Mouse (Mus musculus) embryonic facial prominence, embryonic 15.5 days (tissue): ENCODE data around the gene Palm3. TPM values are rescaled to one million over a fixed set of nuclear protein-coding genes. Genes with fewer than 3 reads are reported as not detected.

ENCODE experiments used
- ATAC-seq: fragments of 200-750 bp; cut with Nextera tagmentation; 2 replicates; pipeline ENCODE4 v1.8.0; 2017; ENCODE audit warnings: low read depth, moderate TSS enrichment; ENCODE audit not compliant: insufficient number of reproducible peaks, low FRiP score, low TSS enrichment
- H3K27ac ChIP-seq: fragments of 300-500 bp; sonication (generic); replicated peaks from 2 replicates; pipeline ENCODE4 v1.5.1; 2015; ENCODE audit warnings: mild to moderate bottlenecking, inconsistent platforms
- H3K27me3 ChIP-seq: fragments of 300-500 bp; sonication (generic); 2 replicates; pipeline ENCODE4 v1.6.1; 2015; ENCODE audit warnings: inconsistent platforms
- H3K36me3 ChIP-seq: fragments of 300-500 bp; sonication (generic); 2 replicates; pipeline ENCODE4 v1.6.1; 2015; ENCODE audit warnings: mild to moderate bottlenecking, inconsistent platforms
- H3K4me1 ChIP-seq: fragments of 300-500 bp; sonication (generic); 2 replicates; pipeline ENCODE4 v1.6.1; 2015; ENCODE audit warnings: inconsistent platforms
- H3K4me2 ChIP-seq: fragments of 300-500 bp; sonication (generic); replicated peaks from 2 replicates; pipeline ENCODE4 v1.6.1; 2015; ENCODE audit warnings: mild to moderate bottlenecking, inconsistent platforms
- H3K4me3 ChIP-seq: fragments of 300-500 bp; sonication (generic); replicated peaks from 2 replicates; pipeline ENCODE4 v1.5.1; 2015; ENCODE audit warnings: mild to moderate bottlenecking, inconsistent platforms
- H3K9ac ChIP-seq: fragments of 300-500 bp; sonication (generic); 2 replicates; pipeline ENCODE4 v1.6.1; 2015; ENCODE audit warnings: inconsistent platforms
- H3K9me3 ChIP-seq: fragments of 300-500 bp; sonication (generic); replicated peaks from 2 replicates; pipeline ENCODE4 v1.6.1; 2016; ENCODE audit warnings: inconsistent platforms
- WGBS: fragments of 180-500 bp; shearing (Covaris S2); methylation state at CpG from one replicate; pipeline ENCODE4 v1.1.7; 2015; 5-methylcytosine and 5-hydroxymethylcytosine counted together
- polyA plus RNA-seq: library from polyadenylated mRNA; unstranded; fragments of >200 nt; fragmentation: Nextera tagmentation; extraction: Ambion mirVana; gene quantifications from 2 replicates; pipeline ENCODE4 v1.2.1, GENCODE M21; 2015

Palm3 gene
- polyA plus RNA-seq, 1 experiment from 2014 or later = 6.5 TPM

- ATAC-seq = peak; percentile 48
- Histone ChIP-seq H3K9ac (peak overlapping the region; percentile 35), H3K27ac (no peak overlapping the region), H3K4me3 (peak overlapping the region; percentile 54), H3K4me2 (peak overlapping the region; percentile 99), H3K27me3 (peaks cover 41% of the 10 kb centered on the region), H3K9me3 (no peaks in the 10 kb centered on the region), H3K4me1 (peaks cover 32% of the 10 kb centered on the region), H3K36me3 (no peaks in the 10 kb centered on the region)
- WGBS = under 1% methylated on average over 75 of the region's 83 CpGs
Observed at GRCm38 (mm10) chr8:84010625-84011611, 10.4 kb upstream of the Palm3 start.

GRCm38 (mm10) chr8:84011705-84012498 is 9.4 kb upstream of the Palm3 start, which contains the start of gene 2210011C24Rik:
Gene 2210011C24Rik, minus strand, starts transcription at chr8:84012171.
- peak within 1 kb of the TSS; percentile 35 for H3K9ac ChIP-seq
- no peaks in the 10 kb centered on the region for H3K9me3 ChIP-seq
- H3K4me2 ChIP-seq = peak within 1 kb of the TSS; percentile 99
- H3K36me3 ChIP-seq = no peaks in the 10 kb centered on the region
- H3K27ac ChIP-seq = no peak within 1 kb of the TSS
- peak within 1 kb of the TSS; percentile 54 for H3K4me3 ChIP-seq
- H3K4me1 ChIP-seq = peaks cover 32% of the 10 kb centered on the region
- peaks cover 41% of the 10 kb centered on the region for H3K27me3 ChIP-seq
- WGBS = 1% methylated on average over 44 of the region's 45 CpGs
- no peak for ATAC-seq

GRCm38 (mm10) chr8:84012499-84013165 is 8.6 kb upstream of the Palm3 start:
- Histone ChIP-seq H3K27me3 (peaks cover 41% of the 10 kb centered on the region), H3K9ac (no peak overlapping the region), H3K9me3 (no peaks in the 10 kb centered on the region), H3K4me1 (peaks cover 32% of the 10 kb centered on the region), H3K4me2 (peak overlapping the region; percentile 99), H3K27ac (no peak overlapping the region), H3K36me3 (no peaks in the 10 kb centered on the region), H3K4me3 (peak overlapping the region; percentile 54)
- WGBS = 7% methylated on average over 35 of the region's 35 CpGs
- ATAC-seq = no peak

GRCm38 (mm10) chr8:84015833-84016232 is 5.4 kb upstream of the Palm3 start:
- ATAC-seq = no peak
- peaks cover 37% of the 10 kb centered on the region for H3K27me3 ChIP-seq
- H3K4me3 ChIP-seq = no peak overlapping the region
- no peak overlapping the region for H3K4me2 ChIP-seq
- H3K4me1 ChIP-seq = peaks cover 20% of the 10 kb centered on the region
- no peak overlapping the region for H3K27ac ChIP-seq
- no peaks in the 10 kb centered on the region for H3K36me3 ChIP-seq
- 92% methylated on average over 5 of the region's 5 CpGs for WGBS
- no peaks in the 10 kb centered on the region for H3K9me3 ChIP-seq
- no peak overlapping the region for H3K9ac ChIP-seq

- H3K4me3 ChIP-seq = no peak overlapping the region
- no peaks in the 10 kb centered on the region for H3K36me3 ChIP-seq
- 77% methylated on average over 9 of the region's 9 CpGs for WGBS
- no peak overlapping the region for H3K27ac ChIP-seq
- no peak overlapping the region for H3K4me2 ChIP-seq
- peaks cover 7% of the 10 kb centered on the region; the same call in 1 of the 2 replicates for H3K4me1 ChIP-seq
- no peak overlapping the region for H3K9ac ChIP-seq
- ATAC-seq = no peak
- H3K9me3 ChIP-seq = no peaks in the 10 kb centered on the region
- peaks cover 15% of the 10 kb centered on the region; the same call in 1 of the 2 replicates for H3K27me3 ChIP-seq
Observed at GRCm38 (mm10) chr8:84019738-84020137, 1.5 kb upstream of the Palm3 start.

- H3K36me3 ChIP-seq = no peaks in the 10 kb centered on the region
- H3K9ac ChIP-seq = no peak overlapping the region
- 43% methylated on average over 12 of the region's 12 CpGs for WGBS
- no peaks in the 10 kb centered on the region for H3K9me3 ChIP-seq
- no peak for ATAC-seq
- H3K4me2 ChIP-seq = peak overlapping the region; percentile 32
- no peak overlapping the region for H3K4me3 ChIP-seq
- H3K27ac ChIP-seq = no peak overlapping the region
- H3K4me1 ChIP-seq = peaks cover 17% of the 10 kb centered on the region; the same call in 1 of the 2 replicates
- H3K27me3 ChIP-seq = peaks cover 18% of the 10 kb centered on the region; the same call in 1 of the 2 replicates
Observed at GRCm38 (mm10) chr8:84021569-84021968, 298 bp downstream of the Palm3 start.

- Histone ChIP-seq H3K27ac (no peak overlapping the region), H3K27me3 (peaks cover 27% of the 10 kb centered on the region; the same call in 1 of the 2 replicates), H3K4me1 (peaks cover 23% of the 10 kb centered on the region), H3K9me3 (no peaks in the 10 kb centered on the region), H3K9ac (no peak overlapping the region), H3K4me3 (no peak overlapping the region), H3K4me2 (no peak overlapping the region), H3K36me3 (no peaks in the 10 kb centered on the region)
- no peak for ATAC-seq
- 19% methylated on average over 5 of the region's 5 CpGs for WGBS
Observed at GRCm38 (mm10) chr8:84023085-84023484, 1.8 kb downstream of the Palm3 start.

- Histone ChIP-seq H3K27ac (no peak overlapping the region), H3K4me3 (no peak overlapping the region), H3K9me3 (no peaks in the 10 kb centered on the region), H3K4me1 (peaks cover 23% of the 10 kb centered on the region), H3K4me2 (no peak overlapping the region), H3K27me3 (peaks cover 27% of the 10 kb centered on the region; the same call in 1 of the 2 replicates), H3K36me3 (no peaks in the 10 kb centered on the region), H3K9ac (no peak overlapping the region)
- WGBS = 51% methylated on average over 1 of the region's 1 CpGs
- no peak for ATAC-seq
Observed at GRCm38 (mm10) chr8:84023631-84024030, 2.4 kb downstream of the Palm3 start.

- Histone ChIP-seq H3K36me3 (no peaks in the 10 kb centered on the region), H3K27ac (no peak overlapping the region), H3K27me3 (peaks cover 27% of the 10 kb centered on the region; the same call in 1 of the 2 replicates), H3K4me3 (no peak overlapping the region), H3K9me3 (no peaks in the 10 kb centered on the region), H3K4me2 (no peak overlapping the region), H3K9ac (no peak overlapping the region), H3K4me1 (peaks cover 23% of the 10 kb centered on the region)
- WGBS = 17% methylated on average over 10 of the region's 10 CpGs
- no peak for ATAC-seq
Observed at GRCm38 (mm10) chr8:84024171-84024570, 2.9 kb downstream of the Palm3 start.

GRCm38 (mm10) chr8:84025863-84026262 is 4.6 kb downstream of the Palm3 start:
- Histone ChIP-seq H3K9ac (peak overlapping the region; percentile 35), H3K4me1 (peaks cover 23% of the 10 kb centered on the region), H3K4me2 (peak overlapping the region; percentile 85), H3K4me3 (peak overlapping the region; percentile 49), H3K27me3 (peaks cover 22% of the 10 kb centered on the region; the same call in 1 of the 2 replicates), H3K36me3 (no peaks in the 10 kb centered on the region), H3K9me3 (no peaks in the 10 kb centered on the region), H3K27ac (no peak overlapping the region)
- WGBS = under 1% methylated on average over 41 of the region's 41 CpGs
- peak; percentile 71 for ATAC-seq
